Mouse (Mus musculus): ENCODE measurements around the gene Olfr812. TPM values are rescaled to one million over a fixed set of nuclear protein-coding genes. Genes with fewer than 3 reads are reported as not detected.
"Not testable (repeated sequence)": the region's sequence is repeated elsewhere in the genome, so short reads cannot be mapped to it uniquely, and the experiment has no call there.

Gene Olfr812
- not detected in 2 replicates for polyA plus RNA-seq (2016; fragmentation: Nextera tagmentation; extraction: Ambion mirVana)

DNA sequence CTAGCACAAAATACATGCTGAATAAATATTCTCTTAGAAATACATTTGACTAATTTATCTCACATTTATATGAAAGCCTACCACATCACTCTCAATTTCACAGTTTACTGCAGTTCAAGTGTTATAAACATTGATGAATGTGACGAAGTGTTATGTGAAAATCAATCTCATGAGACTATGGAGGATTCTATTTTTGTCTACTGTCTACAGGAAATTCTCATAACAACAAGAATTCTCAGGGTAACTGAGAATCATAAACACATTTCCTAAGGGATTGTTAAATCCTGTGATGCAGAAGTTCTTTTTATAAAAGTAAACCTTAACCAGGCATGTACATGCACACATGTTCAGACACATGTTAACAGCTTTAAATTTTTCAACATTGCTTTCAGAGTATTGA lies at the start of gene Olfr812:
Gene Olfr812 (minus strand): TSS at position 101 of the 400 bp plus-strand sequence.
- Histone ChIP-seq H3K4me3 (no peak within 1 kb of the TSS), H3K36me3 (no peaks in the 10 kb centered on the region), H3K9me3 (no peaks in the 10 kb centered on the region), H3K27ac (no peak within 1 kb of the TSS), H3K27me3 (no peaks in the 10 kb centered on the region), H3K4me2 (replicated peaks) (no peak within 1 kb of the TSS), H3K4me1 (no peaks in the 10 kb centered on the region), H3K9ac (no peak within 1 kb of the TSS)
- WGBS, result 59% methylated on average over 1 of the region's 1 CpGs
- ATAC-seq (ENCODE audit: insufficient number of reproducible peaks, insufficient read depth, low FRiP score, low TSS enrichment), result no peak

DNA sequence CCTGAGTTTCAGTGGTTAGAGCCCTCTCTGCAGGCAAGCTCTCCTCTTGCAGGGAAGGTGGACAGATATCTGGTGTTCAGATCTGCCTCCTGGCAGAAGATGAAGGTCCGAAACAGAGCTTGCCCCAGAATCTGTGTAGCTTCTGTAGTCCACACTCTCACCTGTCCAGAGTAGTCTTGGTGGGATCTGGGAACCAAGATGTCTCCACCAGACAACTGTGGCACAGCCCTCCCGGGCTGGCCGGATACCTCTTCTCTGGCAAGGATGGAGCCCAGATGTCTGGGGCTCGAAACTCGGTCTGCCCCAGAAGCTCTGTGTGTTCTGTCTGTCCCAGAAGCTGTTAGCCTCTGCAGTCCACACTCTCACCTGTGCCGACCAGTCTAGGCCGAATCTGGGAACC lies 40.0 kb upstream of the Olfr812 start:
- Histone ChIP-seq H3K27ac (no peak overlapping the region), H3K4me3 (no peak overlapping the region), H3K27me3 (no peaks in the 10 kb centered on the region), H3K36me3 (no peaks in the 10 kb centered on the region), H3K9ac (no peak overlapping the region), H3K4me2 (replicated peaks) (no peak overlapping the region), H3K9me3 (no peaks in the 10 kb centered on the region), H3K4me1 (no peaks in the 10 kb centered on the region)
- 91% methylated on average over 7 of the region's 7 CpGs for WGBS
- ATAC-seq (ENCODE audit: insufficient number of reproducible peaks, insufficient read depth, low FRiP score, low TSS enrichment), result no peak

DNA sequence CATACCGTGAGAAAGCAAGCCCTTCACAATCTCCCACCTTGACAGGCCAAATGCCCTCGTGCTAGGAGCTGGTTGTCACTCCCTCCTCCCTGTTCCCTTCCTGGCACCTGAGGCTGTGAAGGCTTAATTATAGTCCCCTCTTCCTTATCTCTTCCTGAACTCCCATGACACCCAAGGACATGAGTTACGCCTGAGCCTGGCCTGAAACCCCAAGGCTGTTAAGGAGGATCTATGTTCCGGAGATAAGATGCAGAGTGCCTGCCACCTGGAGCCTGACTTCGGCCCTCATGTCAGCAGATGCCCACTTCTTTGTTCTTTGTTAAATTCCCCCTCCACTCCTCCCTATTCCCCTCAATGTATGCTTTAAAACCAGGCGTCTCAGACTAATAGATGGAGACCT lies 39.6 kb upstream of the Olfr812 start:
- not testable (repeated sequence) for H3K9me3 ChIP-seq; H3K36me3 ChIP-seq; H3K27me3 ChIP-seq; H3K4me3 ChIP-seq; H3K27ac ChIP-seq; H3K4me2 ChIP-seq (replicated peaks); H3K9ac ChIP-seq; ATAC-seq (ENCODE audit: insufficient number of reproducible peaks, insufficient read depth, low FRiP score, low TSS enrichment); H3K4me1 ChIP-seq
- 82% methylated on average over 6 of the region's 6 CpGs for WGBS

DNA sequence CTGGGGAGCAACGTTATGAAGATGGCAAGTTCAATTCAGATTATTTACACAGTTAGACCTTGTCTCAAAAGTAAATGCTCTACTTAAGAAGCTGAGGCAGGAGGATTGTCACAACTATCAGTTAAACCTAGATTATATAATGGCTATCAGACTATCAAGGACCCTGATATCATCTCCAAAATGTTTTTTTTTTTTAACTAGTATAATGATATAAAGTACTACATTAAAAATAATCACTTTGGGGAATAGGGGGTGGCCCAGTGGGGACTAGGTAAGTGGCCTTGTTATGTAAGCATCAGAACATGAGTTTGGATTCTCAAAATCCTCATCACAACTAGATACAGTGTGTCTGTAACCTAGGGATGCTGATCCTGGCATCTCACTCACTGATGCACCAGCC lies 33.9 kb upstream of the Olfr812 start, which contains the start of gene Olfr814:
Gene Olfr814 (minus strand): TSS at position 101 of the 400 bp plus-strand sequence.
- H3K9me3 ChIP-seq; ATAC-seq (ENCODE audit: insufficient number of reproducible peaks, insufficient read depth, low FRiP score, low TSS enrichment); H3K36me3 ChIP-seq; H3K9ac ChIP-seq; H3K4me1 ChIP-seq; H3K4me3 ChIP-seq; H3K4me2 ChIP-seq (replicated peaks); H3K27me3 ChIP-seq; H3K27ac ChIP-seq: not testable (repeated sequence)
- WGBS, result 75% methylated on average over 1 of the region's 1 CpGs

DNA sequence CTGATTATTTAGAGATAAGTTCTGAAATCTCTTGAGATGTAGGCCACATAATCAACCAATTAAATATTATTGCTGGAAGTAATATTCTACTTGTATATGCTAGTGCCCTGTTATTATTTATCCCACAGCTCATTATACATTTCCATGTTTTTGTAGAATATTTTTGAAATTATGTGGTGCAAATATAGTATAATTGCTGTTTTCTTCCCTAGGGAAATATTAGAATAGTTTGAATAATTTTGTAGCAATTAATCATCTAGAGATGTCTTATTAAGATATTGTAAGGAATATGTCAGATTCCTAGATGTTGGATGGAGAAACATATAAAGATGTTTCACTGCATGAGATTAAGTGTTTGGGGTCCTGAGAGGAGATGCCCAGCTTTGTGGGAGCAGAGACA lies 9.2 kb upstream of the Olfr812 start, which contains the start of gene Olfr813:
Gene Olfr813 (plus strand): TSS at position 301 of the 400 bp plus-strand sequence.
- no peaks in the 10 kb centered on the region for H3K4me1 ChIP-seq
- no peak for ATAC-seq (ENCODE audit: insufficient number of reproducible peaks, insufficient read depth, low FRiP score, low TSS enrichment)
- H3K27me3 ChIP-seq, result no peaks in the 10 kb centered on the region
- H3K36me3 ChIP-seq, result no peaks in the 10 kb centered on the region
- H3K9me3 ChIP-seq, result no peaks in the 10 kb centered on the region
- H3K27ac ChIP-seq, result no peak within 1 kb of the TSS
- no peak within 1 kb of the TSS for H3K4me3 ChIP-seq
- no peak within 1 kb of the TSS for H3K4me2 ChIP-seq (replicated peaks)
- no peak within 1 kb of the TSS for H3K9ac ChIP-seq

DNA sequence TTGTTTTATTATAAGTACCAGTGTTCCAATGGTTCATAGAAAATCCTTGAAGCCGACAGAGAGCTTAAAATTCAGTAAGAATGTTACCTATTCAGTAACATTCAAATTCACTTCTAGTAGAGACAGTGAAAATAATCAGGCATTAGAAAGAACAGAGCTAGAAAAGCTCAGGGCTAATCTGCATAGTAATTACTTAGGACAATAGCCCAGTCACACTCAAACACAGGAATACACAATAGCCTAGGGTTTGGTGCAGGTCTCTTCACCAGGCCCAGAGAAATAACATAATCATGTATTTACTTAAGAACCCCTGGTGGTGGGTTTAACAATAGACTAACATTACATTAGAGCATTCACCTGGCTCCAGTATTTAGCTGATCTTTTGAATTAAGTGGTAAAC lies 1.4 kb upstream of the Olfr812 start:
- Histone ChIP-seq H3K9me3 (no peaks in the 10 kb centered on the region), H3K4me3 (no peak overlapping the region), H3K4me1 (no peaks in the 10 kb centered on the region), H3K36me3 (no peaks in the 10 kb centered on the region), H3K9ac (no peak overlapping the region), H3K27ac (no peak overlapping the region), H3K27me3 (no peaks in the 10 kb centered on the region), H3K4me2 (replicated peaks) (no peak overlapping the region)
- ATAC-seq (ENCODE audit: insufficient number of reproducible peaks, insufficient read depth, low FRiP score, low TSS enrichment), result no peak
- WGBS, result 66% methylated on average over 1 of the region's 1 CpGs

DNA sequence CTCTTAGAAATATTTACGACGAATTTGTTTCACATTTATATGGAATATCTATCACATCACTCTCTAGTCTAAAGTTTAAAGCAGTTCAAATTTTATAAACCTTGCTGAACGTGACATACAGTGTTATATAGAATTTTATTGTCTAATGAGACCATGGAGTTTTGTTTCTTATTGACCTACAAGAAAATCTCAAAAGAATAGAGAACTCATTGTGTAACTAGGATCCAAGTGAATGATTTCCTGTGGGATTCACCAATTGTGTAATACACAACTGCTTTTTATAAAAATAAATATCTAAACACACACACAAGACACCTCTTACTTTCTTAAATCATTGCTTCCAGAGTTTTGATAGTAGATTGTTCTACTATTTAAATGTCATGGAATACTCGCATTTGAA lies 41.6 kb downstream of the Olfr812 start, which contains the start of gene Olfr811:
Gene Olfr811 (minus strand): TSS at position 101 of the 400 bp plus-strand sequence.
- Histone ChIP-seq H3K4me3 (no peak within 1 kb of the TSS), H3K9ac (no peak within 1 kb of the TSS), H3K4me2 (replicated peaks) (no peak within 1 kb of the TSS), H3K4me1 (no peaks in the 10 kb centered on the region), H3K9me3 (no peaks in the 10 kb centered on the region), H3K27ac (no peak within 1 kb of the TSS), H3K27me3 (no peaks in the 10 kb centered on the region), H3K36me3 (no peaks in the 10 kb centered on the region)
- 82% methylated on average over 4 of the region's 4 CpGs for WGBS
- ATAC-seq (ENCODE audit: insufficient number of reproducible peaks, insufficient read depth, low FRiP score, low TSS enrichment), result no peak

DNA sequence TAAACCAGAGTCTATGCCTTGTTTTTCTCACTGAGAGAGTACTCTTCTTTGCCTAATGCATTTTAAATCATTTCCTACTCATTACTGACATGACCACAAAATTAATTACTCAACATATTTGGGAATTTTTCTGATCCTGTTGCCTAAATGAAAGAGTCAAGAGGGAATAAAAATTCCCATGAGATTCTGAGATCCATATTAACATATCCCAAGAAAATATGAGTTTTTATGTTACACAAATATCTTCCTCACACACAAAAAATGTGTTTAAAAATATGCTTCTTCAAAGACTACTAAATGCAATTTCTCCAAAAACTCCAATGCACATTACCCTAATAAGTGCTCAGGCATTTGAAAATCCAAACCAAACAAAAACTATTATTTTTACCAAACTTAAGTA lies 51.1 kb downstream of the Olfr812 start, which contains the start of gene Olfr810:
Gene Olfr810 (minus strand): TSS at position 101 of the 400 bp plus-strand sequence.
- no peaks in the 10 kb centered on the region for H3K36me3 ChIP-seq
- H3K4me3 ChIP-seq, result no peak within 1 kb of the TSS
- ATAC-seq (ENCODE audit: insufficient number of reproducible peaks, insufficient read depth, low FRiP score, low TSS enrichment), result no peak
- H3K27ac ChIP-seq, result no peak within 1 kb of the TSS
- no peak within 1 kb of the TSS for H3K4me2 ChIP-seq (replicated peaks)
- no peaks in the 10 kb centered on the region for H3K27me3 ChIP-seq
- no peak within 1 kb of the TSS for H3K9ac ChIP-seq
- H3K4me1 ChIP-seq, result no peaks in the 10 kb centered on the region
- no peaks in the 10 kb centered on the region for H3K9me3 ChIP-seq

Other genes with a start within 250 kb of the Olfr812 start
- not detected in 2 replicates for gene Olfr796, start 233.5 kb downstream of the Olfr812 start, polyA plus RNA-seq (2016; fragmentation: Nextera tagmentation; extraction: Ambion mirVana)
- gene Olfr798, start 218.2 kb downstream of the Olfr812 start, polyA plus RNA-seq (2016; fragmentation: Nextera tagmentation; extraction: Ambion mirVana), result not detected in 2 replicates
- gene Olfr799, start 208.6 kb downstream of the Olfr812 start, polyA plus RNA-seq (2016; fragmentation: Nextera tagmentation; extraction: Ambion mirVana), result not detected in 2 replicates
- not detected in 2 replicates for gene Olfr800, start 188.4 kb downstream of the Olfr812 start, polyA plus RNA-seq (2016; fragmentation: Nextera tagmentation; extraction: Ambion mirVana)
- gene Olfr801, start 172.2 kb downstream of the Olfr812 start, polyA plus RNA-seq (2016; fragmentation: Nextera tagmentation; extraction: Ambion mirVana), result not detected in 2 replicates
- gene Olfr802, start 157.9 kb downstream of the Olfr812 start, polyA plus RNA-seq (2016; fragmentation: Nextera tagmentation; extraction: Ambion mirVana), result not detected in 2 replicates
- not detected in 2 replicates for gene Olfr803, start 151.8 kb downstream of the Olfr812 start, polyA plus RNA-seq (2016; fragmentation: Nextera tagmentation; extraction: Ambion mirVana)
- gene Olfr804, start 142.9 kb downstream of the Olfr812 start, polyA plus RNA-seq (2016; fragmentation: Nextera tagmentation; extraction: Ambion mirVana), result not detected in 2 replicates
- not detected in 2 replicates for gene Olfr805, start 116.7 kb downstream of the Olfr812 start, polyA plus RNA-seq (2016; fragmentation: Nextera tagmentation; extraction: Ambion mirVana)
- not detected in 2 replicates for gene Olfr806, start 104.2 kb downstream of the Olfr812 start, polyA plus RNA-seq (2016; fragmentation: Nextera tagmentation; extraction: Ambion mirVana)
- not detected in 2 replicates for gene Olfr807, start 88.3 kb downstream of the Olfr812 start, polyA plus RNA-seq (2016; fragmentation: Nextera tagmentation; extraction: Ambion mirVana)
- not detected in 2 replicates for gene Olfr808, start 80.6 kb downstream of the Olfr812 start, polyA plus RNA-seq (2016; fragmentation: Nextera tagmentation; extraction: Ambion mirVana)
- gene Olfr809, start 71.5 kb downstream of the Olfr812 start, polyA plus RNA-seq (2016; fragmentation: Nextera tagmentation; extraction: Ambion mirVana), result not detected in 2 replicates
- not detected in 2 replicates for gene Olfr810, start 51.2 kb downstream of the Olfr812 start, polyA plus RNA-seq (2016; fragmentation: Nextera tagmentation; extraction: Ambion mirVana)
- gene Olfr811, start 41.7 kb downstream of the Olfr812 start, polyA plus RNA-seq (2016; fragmentation: Nextera tagmentation; extraction: Ambion mirVana), result not detected in 2 replicates
- 0.18 TPM in 1 of 2 replicates, not detected in the other for gene Olfr813, start 9.3 kb upstream of the Olfr812 start, polyA plus RNA-seq (2016; fragmentation: Nextera tagmentation; extraction: Ambion mirVana)
- gene Olfr814, start 33.8 kb upstream of the Olfr812 start, polyA plus RNA-seq (2016; fragmentation: Nextera tagmentation; extraction: Ambion mirVana), result not detected in 2 replicates
- gene Olfr815, start 59.8 kb upstream of the Olfr812 start, polyA plus RNA-seq (2016; fragmentation: Nextera tagmentation; extraction: Ambion mirVana), result not detected in 2 replicates
- not detected in 2 replicates for gene Olfr816, start 69.5 kb upstream of the Olfr812 start, polyA plus RNA-seq (2016; fragmentation: Nextera tagmentation; extraction: Ambion mirVana)
- not detected in 2 replicates for gene Olfr818, start 103.0 kb upstream of the Olfr812 start, polyA plus RNA-seq (2016; fragmentation: Nextera tagmentation; extraction: Ambion mirVana)
- gene Olfr819, start 121.2 kb upstream of the Olfr812 start, polyA plus RNA-seq (2016; fragmentation: Nextera tagmentation; extraction: Ambion mirVana), result not detected in 2 replicates
- not detected in 2 replicates for gene Olfr247, start 130.0 kb upstream of the Olfr812 start, polyA plus RNA-seq (2016; fragmentation: Nextera tagmentation; extraction: Ambion mirVana)
- not detected in 2 replicates for gene Gm10310, start 139.0 kb upstream of the Olfr812 start, polyA plus RNA-seq (2016; fragmentation: Nextera tagmentation; extraction: Ambion mirVana)
- gene Olfr820, start 166.5 kb upstream of the Olfr812 start, polyA plus RNA-seq (2016; fragmentation: Nextera tagmentation; extraction: Ambion mirVana), result not detected in 2 replicates
- gene Olfr821, start 184.3 kb upstream of the Olfr812 start, polyA plus RNA-seq (2016; fragmentation: Nextera tagmentation; extraction: Ambion mirVana), result not detected in 2 replicates
- not detected in 2 replicates for gene Olfr822, start 225.1 kb upstream of the Olfr812 start, polyA plus RNA-seq (2016; fragmentation: Nextera tagmentation; extraction: Ambion mirVana)